Mouse (Mus musculus): ENCODE measurements around the gene Sox5.

- no peak for TF ChIP-seq POLR2A (IDR thresholded peaks at IDR 0.05; ENCODE audit: low read depth, low read length)
- no peak for TF ChIP-seq CTCF (conservative IDR thresholded peaks at IDR 0.05 in 1 of 2, IDR thresholded peaks at IDR 0.05 in 1 of 2; ENCODE audit: low read depth in 2 of 2, low read length in 2 of 2)
- no peak for TF ChIP-seq HCFC1 (IDR thresholded peaks at IDR 0.05; ENCODE audit: low read depth, low read length)
- TF ChIP-seq GABPA (IDR thresholded peaks at IDR 0.05; ENCODE audit: insufficient replicate concordance, low read depth, low read length), result no peak
- no peak for TF ChIP-seq SMC3 (IDR thresholded peaks at IDR 0.05; ENCODE audit: low read depth, low read length)
- no peak for TF ChIP-seq RAD21 (IDR thresholded peaks at IDR 0.05; ENCODE audit: low read depth, low read length)
- no peak for TF ChIP-seq PAX5 (IDR thresholded peaks at IDR 0.05; ENCODE audit: low read length)
- no peak for TF ChIP-seq MAX (IDR thresholded peaks at IDR 0.05; ENCODE audit: low read length)
Measured at GRCm38 (mm10) chr6:144168696-144169476, 612.9 kb downstream of the Sox5 start.

Data from CH12.LX (cell line).